Mouse (Mus musculus) cerebellum, postnatal 10 days (tissue): ENCODE measurements around the gene Myo15.
"Not testable (repeated sequence)": the region's sequence is repeated elsewhere in the genome, so short reads cannot be mapped to it uniquely, and the experiment has no call there.

ENCODE experiments used
- DNase-seq, 2 experiments: peaks; one replicate each; pipeline ENCODE4 v3.0.0; 2021; ENCODE audit warnings: mixed read lengths in 2 of 2

The Myo15 gene

DNA sequence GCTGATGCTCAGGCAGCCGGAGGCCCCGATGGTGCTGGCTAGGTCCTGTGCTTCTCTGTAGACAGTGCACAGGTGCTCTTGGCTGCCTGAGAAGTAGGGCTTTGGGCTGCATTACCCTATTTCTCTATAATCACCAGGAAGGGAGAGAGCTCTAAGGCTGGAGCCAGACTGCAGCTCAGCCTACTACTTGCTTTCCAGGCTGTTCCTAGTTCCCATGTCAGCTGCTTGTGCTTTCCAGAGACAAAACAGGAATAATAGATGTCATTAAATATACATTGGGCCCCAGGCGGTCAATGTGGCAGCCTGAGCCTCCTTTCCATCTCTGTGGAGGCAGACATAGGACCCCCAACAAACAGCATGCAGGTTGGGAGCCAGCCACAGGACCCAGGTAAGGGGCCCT is at the start of gene Myo15:
Gene Myo15 (plus strand): TSS at position 301 of the 400 bp plus-strand sequence.
- DNase-seq = no peak

DNA sequence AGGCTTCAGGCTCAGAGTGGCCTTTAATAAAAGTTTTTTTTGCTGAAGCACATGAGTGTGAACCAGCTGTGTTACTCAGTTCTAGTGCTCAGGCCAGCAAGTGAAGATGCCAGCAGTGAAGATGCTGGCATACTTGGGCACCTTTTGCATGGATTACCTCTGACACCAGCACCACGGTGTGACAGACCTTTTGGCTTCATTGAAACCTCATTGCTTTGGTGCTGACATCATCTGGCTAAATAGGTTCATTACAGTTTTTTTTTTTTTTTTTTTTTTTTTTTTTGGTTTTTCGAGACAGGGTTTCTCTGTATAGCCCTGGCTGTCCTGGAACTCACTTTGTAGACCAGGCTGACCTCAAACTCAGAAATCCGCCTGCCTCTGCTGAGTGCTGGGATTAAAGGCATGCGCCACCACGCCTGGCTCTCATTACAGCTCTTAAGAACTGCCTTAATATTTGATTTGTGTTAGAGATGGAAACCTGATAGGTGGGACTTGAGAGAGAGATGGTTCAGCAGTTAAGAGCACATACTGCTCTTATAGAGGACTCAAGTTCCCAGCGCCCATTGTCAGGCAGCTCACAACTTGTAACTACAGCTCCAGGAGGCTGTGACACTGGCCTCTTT is 47.0 kb upstream of the Myo15 start:
- DNase-seq = peak; percentile 22 to 46

DNA sequence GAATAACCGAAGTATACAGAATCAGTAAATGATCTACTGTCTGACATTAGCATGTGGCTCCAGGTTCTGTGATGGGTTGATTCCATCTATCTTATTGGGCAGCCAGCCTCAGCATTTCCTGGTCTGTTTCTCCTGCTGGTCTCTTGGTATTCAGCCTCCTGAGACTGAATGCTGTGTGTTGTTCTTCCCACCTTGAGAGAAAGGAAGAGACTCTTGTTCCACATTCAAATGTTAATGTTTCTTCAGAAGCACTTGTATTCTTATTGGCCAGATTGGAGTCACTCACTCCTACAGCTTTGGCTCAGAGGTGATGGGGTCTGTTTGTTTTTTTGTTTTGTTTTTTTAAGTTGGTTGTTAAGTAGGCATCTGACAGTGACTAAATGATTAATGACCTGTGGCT is 46.1 kb upstream of the Myo15 start:
- DNase-seq = no peak

DNA sequence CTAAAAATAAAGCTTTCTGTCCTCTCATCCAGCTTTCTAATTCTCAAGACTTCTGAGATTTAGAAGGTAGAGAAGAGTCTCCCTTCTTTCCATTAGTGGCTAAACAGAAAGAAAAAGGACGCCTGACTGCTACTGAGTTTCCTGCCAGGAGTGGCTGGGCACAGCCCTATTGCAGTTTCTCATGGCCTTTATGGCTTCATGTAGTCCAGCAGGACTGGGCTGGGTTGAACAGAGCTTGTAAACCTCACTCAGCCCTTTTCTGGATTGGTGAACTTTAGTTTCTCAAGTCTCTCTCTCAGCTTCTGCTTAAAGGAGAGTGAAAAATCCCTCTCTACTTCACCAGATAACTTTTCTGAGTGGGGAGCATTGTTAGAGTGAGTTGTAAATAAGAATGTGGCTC is 42.7 kb upstream of the Myo15 start:
- no peak for DNase-seq

DNA sequence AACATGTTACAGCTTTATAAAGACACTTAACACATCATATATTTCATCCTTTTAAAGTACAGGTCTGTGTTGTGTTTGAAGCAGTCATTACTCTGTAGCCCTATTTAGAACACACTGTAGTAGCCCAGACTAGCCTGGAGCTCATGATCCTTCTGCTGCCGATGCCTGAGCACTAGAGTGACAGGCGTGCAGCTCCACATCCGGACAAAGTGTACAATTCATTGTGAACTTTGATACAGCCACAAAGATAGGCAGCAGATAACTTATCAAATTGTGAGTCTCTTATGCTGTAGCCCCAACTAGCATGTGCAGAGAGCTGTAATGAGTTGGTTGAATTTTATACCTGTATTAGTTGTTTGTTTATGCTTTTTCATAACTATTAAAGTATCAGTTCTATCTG is 41.5 kb upstream of the Myo15 start:
- no peak for DNase-seq

DNA sequence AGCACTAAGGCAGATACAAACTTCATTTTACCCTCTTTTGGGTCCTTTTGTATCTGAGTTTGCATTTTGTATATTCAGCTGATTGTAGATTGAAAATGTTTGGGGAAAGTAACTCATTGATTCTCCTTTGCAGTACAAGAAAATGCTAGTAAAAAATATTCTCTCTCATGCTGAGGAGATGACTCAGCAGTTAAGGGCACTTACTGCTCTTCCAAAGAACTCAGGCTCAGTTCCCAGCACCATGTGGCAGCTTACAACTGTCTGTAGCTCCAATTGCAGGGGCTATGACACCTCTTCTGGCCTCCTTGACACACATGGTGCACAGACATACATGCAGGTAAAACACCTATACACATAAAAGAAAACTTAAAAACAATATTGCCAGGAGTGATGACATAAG is 35.6 kb upstream of the Myo15 start:
- DNase-seq = no peak

DNA sequence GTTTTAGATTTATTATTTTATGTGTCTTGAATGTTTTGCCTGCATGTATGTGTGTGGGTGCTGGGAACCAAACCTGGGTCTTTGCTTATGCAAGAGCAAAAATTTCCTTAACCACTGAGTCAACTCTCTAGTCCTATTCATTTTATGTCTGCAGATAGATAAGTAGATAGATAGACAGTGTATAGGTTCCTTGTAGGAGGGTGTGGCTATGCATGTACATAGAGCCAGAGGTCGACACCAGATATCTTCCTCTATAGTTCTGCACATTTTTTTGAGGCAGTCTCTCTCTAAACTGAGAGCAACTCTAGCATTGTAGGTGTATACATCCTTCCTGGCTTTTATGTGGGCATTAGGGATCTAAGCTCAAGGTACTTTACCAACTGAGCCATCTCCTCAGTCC is 34.0 kb upstream of the Myo15 start:
- no peak for DNase-seq

DNA sequence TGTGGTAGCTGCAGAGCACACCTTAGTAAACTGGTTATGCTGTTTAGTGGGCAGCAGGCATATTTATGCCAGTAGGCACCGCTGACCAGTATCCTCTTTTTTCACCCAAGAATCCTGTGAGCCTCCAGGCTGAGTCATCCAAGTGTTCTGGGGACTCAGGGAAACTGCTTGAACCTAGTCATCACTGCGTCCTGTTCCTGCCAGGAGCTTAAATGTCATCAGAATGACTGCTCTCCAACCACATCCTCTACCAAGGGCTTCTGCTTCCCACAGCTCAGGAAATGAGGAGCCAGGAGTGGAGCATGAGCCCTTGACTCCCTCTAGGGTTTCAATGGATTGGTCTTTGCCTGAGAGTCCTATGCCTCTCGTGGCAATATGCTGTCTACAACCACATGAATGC is 32.5 kb upstream of the Myo15 start:
- no peak for DNase-seq

DNA sequence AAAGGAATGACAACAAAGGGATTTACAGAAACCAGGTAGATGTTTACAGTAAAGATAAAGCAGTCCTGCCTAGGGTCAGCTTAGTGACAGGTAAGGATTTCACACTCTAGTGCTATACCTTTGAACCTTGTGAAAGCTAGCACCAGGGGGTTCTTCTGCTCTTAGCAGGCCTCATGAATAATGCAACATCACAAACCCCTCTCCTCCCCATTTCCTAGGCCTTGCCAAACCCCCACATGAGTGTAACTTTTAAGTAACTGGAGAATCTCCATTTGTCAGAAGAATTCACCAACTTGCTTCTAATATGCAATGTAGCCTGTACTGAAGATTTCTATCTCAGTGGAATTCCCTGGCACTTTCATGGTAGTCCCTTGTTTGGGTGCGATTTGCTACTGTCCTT is 29.5 kb upstream of the Myo15 start:
- not testable (repeated sequence) for DNase-seq

DNA sequence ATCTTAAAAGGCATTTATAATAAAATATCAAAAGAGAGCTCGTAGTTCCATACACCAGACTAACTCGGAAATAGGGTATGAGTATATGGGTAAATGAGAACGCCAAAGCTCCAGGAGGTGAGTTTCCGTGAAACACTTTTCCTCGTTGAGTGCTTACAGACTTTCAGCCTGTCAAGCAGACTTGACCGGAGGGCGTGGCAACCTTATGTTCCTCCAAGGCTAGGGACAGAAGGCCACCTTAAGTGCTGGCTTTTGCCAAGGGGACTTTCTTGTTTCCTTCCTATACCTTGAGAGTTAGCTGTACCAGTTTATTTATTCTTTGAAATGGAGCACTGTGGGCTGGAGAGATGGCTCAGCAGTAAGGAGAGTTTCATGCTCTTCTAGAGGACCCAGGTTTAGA is 29.0 kb upstream of the Myo15 start:
- no peak for DNase-seq

DNA sequence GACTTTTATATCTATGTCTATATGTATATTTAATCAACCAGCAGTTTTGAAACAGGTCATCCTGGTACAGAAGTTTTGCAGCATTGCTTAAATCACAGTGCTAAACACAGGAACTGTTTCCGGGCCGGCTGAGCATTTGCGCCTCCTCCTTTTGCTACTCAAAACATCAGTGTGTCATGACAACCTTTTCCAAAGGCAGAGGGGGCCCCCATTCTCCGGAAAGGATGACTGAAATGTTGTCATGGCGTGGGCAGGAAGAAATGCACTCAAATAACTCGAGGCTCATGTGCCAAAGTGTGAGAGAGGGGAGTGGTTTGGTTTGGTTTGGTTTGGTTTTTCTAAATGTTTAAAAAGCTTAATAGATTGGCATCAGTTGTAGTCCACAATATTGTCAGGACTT is 26.2 kb upstream of the Myo15 start:
- no peak for DNase-seq

DNA sequence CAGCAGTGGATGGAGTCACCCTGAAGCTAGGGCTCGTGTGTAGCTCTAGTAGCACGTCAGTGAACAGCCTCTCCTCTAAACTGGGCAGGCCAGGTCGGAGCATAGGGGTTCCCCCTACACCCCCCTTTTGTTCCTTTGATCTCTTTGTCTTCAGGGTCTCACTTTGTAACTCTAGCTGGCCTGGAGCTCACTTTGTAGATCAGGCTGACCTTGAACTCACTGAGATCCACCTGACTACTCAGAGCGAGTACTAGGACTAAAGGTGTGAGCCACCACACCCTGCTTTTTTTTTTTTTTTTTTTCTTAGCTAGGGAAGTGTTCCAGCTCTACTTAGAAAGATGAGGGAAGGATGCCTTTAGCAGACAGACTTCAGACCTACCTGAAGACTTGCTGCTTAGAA is 25.1 kb upstream of the Myo15 start:
- DNase-seq = no peak

DNA sequence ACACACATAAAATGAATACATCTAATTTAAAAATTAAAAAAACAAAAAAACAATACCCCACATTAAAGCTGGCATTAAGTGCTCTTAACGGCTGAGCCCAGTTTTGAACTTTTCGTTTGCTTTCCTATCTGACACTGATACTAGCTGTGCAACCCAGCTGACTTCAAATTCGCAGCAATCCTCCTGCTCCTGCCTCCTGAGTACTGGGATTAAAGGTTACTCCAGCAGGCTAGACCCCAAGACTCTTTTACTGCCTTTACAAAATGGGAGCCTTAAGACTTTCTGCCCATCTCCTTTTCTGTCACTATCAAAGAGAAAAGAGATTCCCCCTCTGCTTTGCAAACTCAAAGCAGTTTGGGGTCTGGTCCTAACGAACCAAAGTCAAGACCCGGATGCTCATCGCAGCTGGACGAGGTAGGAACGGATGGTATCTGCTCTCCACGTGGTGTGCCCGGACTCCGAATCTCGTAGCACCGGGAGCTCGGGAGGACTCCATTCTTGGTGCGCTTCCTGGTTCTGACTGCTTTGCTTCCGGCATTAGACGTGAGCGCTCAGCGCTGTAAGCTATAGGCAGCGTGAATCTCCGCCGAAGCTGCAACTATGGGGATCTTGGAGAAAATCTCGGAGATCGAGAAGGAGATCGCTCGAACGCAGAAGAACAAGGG is 14.9 kb upstream of the Myo15 start, which contains the start of gene Drg2:
Gene Drg2 (plus strand): TSS at position 512 of the 665 bp plus-strand sequence.
- peak; percentile 92 to 94 for DNase-seq

DNA sequence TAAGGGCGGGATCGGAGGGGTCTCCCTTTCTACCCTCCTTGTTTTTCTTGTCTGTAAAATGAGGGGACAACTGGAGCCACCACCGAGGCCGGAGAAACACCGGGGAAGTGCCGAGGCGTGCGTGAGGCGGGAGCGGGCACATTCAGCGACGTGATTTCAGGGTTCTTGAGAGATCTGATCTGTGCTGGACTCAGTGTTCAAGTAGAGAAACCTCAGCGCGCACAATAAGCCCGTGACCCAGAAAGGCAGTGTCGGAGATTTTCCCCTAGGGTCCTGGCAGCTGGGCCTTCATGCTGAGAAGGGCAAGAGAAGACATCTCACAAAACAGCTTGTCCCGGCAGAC is 14.4 kb upstream of the Myo15 start:
- peak in 1 of 2 experiments; percentile 38 for DNase-seq

DNA sequence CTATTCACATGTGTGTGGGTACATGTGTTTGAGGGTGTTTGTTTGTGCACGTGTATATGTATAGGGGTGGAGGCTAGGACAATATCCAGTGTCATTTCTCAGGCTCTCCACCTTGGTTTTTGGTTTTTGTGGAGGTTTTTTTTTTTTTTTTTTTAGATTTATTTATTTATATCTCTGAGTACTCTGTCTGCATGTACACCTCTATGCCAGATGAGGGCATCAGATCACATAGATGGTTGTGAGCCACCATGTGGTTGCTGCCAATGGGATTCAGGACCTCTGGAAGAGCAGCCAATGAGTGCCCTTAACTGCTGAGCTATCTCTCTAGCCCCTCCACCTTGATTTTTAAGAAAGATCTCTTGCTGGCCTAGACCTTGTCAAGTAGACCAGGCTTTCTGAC is 11.2 kb upstream of the Myo15 start:
- DNase-seq = peak in 1 of 2 experiments; percentile 25

DNA sequence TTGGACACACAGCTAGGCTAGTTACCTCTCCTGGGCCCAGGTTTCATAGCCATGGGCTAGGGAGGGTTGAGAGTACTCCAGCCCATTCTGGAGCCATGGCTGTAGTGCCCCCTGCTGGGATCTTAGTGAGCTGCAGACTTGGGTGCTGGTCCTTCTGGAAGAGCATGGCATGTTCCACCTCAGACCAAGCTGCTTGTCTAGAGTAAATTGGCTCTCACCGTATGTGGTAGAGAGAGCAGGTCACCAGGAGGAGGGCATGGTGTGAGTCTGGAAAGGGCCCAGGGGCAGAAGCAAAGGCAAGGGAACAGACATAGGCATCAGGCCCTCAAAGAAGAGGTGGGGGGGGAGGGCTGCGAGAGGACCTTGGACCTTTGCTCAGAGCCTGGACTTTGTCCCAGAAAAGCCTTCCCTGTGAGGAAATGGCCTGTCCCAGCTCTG is 3.2 kb upstream of the Myo15 start:
- peak; percentile 39 to 49 for DNase-seq

DNA sequence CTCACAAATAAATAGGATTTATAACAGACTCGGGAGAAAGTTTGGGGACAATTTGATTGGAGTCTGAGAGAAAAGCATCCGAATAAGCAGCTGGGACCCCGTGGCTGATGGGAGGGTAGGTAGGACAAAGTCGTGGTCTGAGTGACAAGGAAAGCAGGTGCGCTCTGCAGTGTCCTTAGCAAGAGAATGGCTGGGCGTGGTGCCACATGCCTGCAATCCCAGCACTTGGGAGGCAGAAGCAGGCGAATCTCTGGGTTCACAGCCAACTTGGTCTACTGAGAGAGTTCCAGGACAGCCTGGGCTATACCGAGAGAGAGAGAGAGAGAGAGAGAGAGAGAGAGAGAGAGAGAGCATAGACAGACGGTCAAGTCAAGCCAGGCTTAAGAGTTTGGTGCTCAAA is 1.6 kb downstream of the Myo15 start:
- DNase-seq = peak in 1 of 2 experiments; percentile 25

DNA sequence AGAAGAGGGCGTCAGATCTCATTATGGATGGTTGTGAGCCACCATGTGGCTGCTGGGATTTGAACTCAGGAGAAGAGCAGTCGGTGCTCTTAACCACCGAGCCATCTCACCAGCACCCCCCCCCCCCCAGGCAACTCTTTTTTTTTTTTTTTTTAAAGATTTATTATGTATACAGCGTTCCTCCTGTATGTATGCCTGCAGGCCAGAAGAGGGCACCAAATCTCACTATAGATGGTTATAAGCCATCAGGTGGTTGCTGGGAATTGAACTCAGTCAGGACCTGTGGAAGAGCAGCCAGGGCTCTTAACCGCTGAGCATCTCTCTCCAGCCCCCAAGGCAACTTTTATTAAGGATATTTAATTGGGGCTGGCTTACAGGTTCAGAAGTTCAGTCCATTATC is 5.4 kb downstream of the Myo15 start:
- DNase-seq = no peak

DNA sequence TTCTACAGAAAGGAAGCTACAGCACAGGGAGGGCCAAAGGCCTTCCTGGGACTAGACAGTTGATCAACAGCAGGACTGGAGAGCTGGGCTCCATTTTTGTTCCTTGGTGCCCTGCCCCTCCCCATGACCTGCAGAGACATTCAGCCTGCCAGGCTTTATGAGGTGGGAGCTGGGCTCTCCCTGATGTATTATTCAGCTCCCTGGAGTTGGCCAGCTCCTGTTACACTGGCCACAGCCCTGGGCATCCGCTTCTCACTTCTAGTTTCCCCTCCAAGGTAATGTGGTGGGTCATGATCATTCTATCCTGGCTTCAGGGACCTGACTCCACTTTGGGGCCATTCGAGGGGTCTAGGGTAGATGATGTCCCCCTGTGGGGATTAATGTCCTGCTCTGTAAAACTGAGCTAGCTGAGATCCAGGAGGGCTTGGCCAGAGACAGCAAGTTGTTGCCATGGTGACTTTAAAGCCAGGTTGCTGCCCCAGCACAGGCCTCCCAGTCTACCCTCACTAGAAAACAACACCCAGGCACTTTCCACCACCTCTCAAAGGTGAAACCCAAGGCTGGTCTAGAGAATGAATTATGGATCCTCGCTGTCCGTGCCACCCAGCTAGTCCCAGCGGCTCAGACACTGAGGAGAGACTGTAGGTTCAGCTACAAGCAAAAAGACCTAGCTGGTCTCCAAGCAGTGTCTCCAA is 6.7 kb downstream of the Myo15 start:
- DNase-seq = no peak

DNA sequence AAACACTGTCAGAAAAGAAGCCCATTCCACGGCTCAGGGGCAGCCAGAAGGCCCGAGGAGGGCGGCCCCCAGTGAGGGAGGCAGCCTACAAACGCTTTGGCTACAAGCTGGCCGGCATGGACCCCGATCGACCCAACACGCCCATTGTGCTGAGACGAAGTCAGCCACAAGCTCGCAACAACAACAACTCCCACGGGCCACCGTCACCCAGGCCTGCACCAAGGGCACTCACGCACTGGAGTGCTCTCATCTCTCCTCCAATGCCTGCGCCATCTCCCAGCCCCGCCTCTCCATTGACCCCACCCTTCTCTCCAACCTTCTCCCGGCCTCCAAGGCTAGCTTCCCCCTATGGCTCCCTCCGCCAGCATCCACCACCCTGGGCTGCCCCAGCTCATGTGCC is 9.0 kb downstream of the Myo15 start:
- no peak for DNase-seq

DNA sequence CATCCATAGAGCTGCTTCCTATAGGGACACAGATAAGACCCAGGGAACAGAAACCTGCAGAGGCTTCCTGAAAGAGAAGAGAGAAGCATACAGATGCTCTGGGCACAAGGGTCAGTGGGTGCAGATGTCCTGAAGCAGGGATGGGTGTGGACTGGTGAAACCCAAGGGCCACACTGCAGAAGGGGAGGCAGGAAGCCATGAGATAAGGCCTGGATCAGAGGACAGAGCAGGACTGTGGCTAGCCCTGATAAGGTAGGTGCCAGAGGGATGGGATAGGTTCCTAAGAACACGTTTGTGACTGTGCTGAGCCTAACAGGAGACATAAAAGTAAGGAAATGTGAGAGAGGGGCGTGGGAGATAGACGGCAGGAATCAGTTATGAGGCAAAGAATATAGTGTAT is 17.1 kb downstream of the Myo15 start:
- no peak for DNase-seq

DNA sequence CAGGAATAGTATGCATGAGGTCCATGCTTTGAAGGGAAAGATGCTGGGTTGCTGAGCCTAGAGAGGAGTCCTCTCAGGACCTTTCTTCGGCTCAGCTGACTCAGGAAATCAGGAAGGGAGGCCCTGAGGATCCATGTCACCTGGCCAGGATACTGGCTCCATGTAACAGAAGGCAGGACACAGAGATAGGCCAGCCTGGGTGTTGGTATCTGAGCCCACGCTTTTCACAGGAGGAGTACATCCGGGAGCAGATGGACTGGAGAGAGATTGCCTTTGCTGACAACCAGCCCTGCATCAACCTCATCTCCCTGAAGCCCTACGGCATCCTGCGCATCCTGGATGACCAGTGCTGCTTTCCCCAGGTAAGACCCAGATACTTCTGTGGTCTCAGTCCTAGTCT is 23.6 kb downstream of the Myo15 start:
- DNase-seq = no peak

DNA sequence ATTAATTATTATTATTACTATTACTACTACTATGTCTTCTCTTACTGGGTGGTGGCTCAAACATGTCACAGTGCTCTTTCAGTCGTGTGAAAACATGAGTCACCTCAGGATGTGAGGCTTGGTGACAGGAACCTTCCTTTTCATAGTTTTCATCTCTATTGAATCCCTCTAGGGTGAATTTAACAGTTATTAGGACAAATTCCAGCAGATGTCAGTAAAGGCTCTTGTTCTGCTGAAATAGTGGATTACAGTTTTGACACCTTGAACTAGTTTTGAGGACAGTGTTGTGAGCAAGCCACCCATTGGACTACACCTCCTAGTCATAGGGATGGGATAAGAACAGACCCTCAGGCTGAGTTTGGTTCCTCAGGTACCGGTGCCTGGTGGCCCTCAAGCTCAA is 26.6 kb downstream of the Myo15 start:
- DNase-seq = no peak

DNA sequence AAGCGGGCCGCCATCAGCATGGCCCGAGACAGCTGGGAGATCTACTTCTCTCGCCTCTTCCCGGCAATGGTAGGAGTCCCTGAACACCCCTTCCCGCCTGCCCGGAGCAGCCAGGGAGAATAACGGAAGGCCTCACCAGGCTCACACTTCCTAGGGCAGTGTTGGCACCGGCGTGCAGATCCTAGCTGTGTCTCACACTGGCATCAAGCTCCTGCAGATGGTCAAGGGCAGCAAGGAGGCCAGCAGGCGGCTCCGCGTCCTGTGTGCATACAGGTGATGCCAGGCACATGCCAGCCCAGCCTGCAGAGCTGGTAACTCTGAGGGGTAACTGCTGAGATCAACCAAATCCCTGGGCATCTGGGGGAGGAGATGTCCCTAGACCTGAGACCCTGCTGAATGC is 38.1 kb downstream of the Myo15 start:
- peak in 1 of 2 experiments; percentile 23 for DNase-seq
